Mouse (Mus musculus) ovary, postnatal 14 days (tissue): ENCODE measurements around the gene Mrps16.

Experiments used
- DNase-seq: peaks from one replicate; pipeline ENCODE4 v3.0.0; 2022; ENCODE audit warnings: low spot score

The Mrps16 gene

DNA sequence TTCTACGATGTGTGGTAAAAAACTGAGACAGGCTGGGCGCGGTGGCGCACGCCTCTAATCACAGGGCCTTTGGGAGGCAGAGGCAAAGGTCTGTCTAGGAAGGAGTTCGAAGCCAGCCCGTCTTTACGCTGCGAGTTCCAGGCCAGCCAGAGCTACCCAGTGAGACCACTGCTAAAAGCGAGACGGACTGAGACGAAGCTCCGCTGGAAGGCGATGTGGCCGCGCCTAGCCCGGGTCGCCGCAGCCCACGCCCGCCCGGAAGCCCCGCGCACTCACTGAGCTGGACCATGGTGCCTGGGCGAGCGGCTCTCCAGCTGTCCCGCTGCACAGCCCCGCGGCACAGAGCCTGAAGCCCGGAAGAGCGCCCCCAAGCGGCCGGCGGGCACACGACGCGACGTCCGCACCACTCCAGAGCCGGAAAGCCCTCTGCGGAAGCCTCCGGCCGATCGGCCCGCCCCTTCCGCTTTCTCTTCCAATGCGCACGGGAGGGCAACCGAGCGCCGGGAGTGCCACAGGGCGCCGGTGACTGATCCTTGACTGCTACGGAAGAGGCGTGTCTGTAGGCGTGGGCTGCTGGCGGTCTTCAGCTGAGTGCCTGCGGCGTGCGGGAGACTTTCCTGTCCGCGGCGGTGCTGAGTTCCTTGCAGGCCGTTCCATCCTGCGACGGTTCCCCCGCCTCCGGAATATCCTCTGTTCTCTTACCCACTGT is at the start of gene Mrps16:
TSS of gene Mrps16 (minus strand) at position 430 of the 709 bp plus-strand sequence.
- DNase-seq, result peak; percentile 82

DNA sequence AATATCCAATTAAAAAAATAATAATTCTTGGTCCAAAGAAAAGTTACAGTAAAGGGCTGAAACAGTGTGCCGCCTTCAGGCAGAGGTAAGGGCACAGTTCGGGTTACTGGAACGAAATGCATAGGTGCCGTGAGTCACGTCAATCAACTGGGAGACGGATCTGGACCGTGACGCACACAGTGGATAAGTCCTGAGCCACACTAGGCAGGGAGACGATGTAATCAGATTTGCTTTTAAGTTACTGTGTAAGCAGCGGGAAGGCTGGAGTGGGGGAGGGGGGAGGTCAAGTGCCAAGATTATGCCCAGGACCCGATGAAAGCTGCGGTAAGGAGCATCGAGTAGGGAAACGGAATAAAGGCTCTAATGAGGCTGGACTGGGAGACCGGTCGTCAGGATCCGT is 48.8 kb upstream of the Mrps16 start:
- no peak for DNase-seq

DNA sequence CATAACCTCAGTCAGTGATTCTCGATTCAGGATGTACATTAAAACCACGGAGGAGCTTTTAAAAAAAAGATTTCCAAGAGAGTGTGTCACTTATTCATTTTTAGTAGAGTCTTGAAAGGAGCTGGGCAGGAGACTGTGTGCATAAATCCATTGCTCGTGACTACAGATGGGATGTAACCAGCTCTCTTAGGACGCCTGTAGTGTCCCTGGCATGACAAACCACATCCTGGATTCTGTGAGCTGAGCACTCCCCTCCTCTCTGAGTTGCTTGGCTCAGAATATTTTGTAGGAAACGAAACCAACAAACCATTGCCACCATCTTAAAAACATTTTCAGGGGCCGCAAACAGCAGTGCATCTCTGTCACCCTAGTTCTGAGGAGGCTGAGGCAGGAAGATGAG is 43.5 kb upstream of the Mrps16 start:
- DNase-seq, result no peak

DNA sequence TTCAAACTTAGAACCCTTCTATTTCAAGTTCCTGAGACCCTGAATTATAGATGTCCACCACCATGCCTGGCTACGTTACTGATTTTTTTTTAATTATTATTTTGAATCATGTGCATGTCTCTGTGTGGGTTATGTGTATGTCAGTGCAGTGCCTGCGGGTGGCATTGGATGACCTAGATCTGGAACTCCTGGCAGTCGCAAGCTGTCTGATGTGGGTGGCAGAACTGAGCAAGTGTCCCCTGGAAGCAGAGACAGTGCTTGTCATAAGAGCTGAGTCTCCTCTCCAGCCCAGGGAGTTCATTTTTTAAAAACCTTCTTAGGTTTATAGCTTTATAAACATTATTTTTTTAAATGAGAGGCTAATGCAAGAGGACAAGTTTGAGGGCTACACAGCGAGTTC is 39.0 kb upstream of the Mrps16 start:
- no peak for DNase-seq

DNA sequence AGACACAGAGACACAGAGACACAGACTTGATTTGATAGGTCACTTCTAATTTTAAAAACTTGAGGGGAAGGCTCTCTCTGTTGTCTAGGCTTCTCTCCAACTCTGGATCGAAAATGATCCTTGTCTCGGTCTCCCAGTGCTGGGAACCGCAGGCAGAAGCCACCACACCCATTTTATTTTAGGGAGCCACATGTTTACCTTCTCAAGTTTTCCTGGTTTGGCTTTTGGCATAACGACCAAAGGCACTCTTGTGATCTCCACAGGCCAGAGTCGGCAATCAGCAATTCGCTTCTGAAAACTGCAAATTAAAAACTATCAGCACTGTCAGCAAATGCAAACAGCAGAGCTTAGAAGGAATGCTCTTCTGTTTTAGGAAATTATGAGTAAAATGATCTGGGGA is 38.3 kb upstream of the Mrps16 start:
- DNase-seq, result no peak

DNA sequence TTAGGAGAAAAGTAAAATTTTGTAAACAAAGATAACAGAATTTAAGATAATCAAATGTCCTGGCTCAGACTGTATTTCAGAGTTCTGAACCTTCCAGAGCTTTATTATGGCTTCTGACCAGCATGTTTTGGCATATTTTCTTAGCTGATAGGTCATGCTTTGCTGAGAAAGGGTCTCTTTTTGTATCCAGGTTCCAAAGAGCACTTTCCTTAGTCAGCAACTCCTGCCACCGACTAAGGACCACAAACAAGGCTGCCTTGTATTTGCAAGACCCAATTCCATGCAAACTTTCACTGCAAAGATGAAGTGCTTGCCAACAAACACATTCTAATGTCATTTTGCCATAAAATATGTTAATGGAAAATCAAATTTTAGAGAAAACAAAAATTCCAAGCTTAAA is 36.4 kb upstream of the Mrps16 start:
- no peak for DNase-seq

DNA sequence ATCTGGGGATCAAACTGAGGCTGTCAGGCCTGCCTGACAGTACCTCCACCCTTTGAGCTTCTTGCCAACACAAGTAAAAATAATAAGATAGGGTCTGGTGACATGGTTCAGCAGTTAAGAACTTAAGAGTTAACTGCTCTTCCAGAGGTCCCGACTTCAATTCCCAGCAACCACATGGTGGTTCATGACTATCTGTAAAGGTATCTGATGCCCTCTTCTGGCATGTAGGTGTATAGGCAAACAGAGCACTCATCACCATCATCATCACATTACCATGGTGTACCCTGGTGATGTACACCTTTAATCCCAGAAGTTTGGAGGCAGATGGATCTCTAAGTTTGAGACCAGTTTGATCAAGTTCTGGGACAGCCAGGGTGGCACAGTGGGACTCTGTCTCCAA is 35.2 kb upstream of the Mrps16 start:
- no peak for DNase-seq

DNA sequence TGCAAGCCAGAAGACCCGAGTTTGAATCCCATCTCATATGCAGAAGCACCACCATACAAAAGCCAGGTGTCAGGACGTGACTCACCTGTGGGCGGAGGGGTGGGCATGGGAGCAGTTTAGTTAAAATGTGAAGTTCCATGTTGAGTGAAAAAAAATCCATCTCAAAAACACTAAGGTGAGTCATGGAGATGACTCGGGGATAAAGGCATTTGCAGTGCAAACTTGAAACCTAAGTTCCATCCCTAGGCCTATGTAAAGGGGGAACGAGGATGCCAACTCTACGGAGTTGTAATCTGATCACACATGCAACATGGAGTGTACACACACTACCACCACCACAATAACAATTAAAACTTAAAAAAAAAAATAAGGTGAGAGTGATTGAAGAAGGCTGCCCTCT is 29.6 kb upstream of the Mrps16 start:
- DNase-seq, result no peak

DNA sequence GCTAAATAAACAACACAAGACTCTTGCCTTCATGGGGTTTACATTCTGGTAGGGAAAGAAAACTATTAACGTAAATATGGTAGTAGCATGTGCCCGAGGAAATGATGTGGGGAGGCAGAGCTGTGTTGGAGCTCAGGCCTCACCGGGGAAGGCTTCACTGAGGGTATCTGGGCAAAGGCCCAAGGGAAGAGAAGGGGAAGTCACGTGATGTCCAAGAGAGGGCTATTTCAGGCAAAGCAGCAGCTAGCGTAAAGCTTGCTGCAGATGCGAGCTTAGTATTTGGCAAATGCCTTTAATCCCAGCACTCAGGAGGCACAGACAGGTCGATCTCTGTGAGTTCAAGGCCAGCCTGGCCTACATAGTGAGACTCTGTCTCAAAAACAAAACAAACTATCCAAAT is 28.8 kb upstream of the Mrps16 start:
- DNase-seq, result no peak

DNA sequence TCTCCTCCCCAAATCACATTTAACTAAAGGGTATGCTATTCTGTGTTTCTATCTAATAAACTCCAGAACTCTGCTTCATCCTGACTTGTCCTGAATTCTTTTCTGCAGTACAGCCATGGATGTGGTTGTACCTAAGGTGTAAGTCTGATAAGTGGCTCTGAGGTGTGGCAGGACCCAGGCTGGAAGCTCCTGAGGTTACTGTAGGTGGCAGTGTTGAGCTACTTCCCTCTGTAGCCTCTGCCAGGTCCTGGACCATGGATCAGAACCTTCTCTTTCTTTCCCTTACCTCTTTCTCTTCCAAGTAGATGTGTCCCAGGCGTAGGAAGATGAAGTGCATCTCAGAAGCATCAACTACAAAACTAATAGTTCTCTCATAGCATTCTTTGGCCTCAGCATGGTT is 6.6 kb upstream of the Mrps16 start:
- no peak for DNase-seq

DNA sequence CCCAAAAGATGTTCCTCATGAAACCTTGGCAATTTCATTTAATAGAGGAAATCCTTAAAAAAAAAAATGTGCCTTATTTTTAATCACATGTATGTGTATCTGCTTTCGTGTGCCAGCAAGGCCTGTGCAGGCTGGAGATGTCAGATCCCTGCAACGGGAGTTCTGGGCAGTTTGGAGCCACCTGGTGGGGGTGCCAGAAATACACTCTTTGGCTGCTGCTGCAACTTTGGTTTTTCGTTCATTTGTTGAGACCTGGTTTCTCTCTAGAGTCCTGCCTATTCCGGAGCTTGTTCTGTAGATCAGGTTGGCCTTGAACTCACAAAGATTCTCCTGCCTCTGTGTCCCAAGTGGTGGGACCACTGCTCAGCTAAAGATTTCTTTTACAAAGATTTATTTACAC is 5.4 kb upstream of the Mrps16 start:
- DNase-seq, result no peak

DNA sequence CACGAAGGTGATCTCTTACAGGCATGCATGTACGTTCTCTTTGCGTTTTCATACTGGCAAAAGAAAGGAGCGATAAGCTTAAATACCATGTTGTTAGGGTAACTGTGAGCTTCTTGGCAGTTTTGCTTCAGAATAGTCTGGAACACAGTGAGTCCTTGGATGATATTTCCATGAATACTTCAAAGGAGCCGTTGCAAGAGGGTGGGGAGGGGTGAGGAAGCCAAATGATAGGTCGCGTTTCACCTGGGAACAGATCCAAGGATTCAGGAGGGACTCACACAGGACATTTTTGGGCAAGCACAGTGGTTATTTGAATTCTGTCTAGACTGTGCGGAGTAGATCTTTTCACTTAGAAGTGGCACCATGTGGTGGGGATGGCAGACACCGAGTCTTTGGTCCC is 3.8 kb upstream of the Mrps16 start:
- DNase-seq, result no peak

DNA sequence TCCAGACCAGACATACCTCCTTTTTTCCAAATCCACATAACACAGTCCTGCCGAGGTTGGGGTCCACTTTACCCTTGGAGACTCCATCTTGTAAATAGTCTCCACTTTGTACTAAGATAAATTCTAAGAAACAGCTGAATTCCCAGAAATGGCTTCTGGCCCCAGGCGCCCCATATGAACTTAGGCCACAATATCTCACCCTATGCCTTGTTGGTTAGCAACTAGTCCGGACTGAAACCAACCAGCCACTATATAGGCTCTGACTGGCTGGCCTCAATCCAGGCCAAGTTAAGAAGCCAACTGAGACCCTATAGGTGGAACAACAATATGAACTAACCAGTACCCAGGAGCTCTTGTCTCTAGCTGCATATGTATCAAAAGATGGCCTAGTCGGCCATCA is 1.1 kb downstream of the Mrps16 start:
- no peak for DNase-seq

DNA sequence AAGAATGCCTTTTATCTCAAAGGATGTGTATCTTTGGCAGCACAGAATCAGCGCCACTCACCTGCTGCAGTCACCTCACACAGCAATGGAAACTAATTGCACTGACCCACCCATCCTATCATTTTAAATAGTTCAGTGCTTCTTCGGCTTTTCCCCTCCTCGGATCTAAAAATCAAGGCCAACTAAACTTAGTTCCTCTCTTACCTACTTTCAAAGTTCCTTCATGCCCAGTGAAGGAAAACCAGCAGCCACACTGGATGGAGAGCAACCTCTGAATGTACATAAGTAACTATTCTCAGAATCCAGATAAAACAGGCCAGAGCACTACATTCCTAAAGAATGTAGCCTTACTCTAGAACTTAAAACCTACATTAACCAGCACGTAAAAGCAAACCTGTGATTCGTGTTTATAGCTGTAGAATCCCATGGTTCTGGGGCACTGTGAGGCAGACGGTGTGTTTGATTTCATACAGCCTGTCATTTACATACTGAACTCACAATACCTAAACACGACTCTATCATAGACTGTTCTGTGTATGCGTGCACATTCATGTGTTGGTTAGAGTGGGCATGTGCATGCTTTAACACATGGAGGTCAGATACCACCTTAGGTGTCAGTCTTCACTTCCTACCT is 3.9 kb downstream of the Mrps16 start:
- DNase-seq, result no peak

DNA sequence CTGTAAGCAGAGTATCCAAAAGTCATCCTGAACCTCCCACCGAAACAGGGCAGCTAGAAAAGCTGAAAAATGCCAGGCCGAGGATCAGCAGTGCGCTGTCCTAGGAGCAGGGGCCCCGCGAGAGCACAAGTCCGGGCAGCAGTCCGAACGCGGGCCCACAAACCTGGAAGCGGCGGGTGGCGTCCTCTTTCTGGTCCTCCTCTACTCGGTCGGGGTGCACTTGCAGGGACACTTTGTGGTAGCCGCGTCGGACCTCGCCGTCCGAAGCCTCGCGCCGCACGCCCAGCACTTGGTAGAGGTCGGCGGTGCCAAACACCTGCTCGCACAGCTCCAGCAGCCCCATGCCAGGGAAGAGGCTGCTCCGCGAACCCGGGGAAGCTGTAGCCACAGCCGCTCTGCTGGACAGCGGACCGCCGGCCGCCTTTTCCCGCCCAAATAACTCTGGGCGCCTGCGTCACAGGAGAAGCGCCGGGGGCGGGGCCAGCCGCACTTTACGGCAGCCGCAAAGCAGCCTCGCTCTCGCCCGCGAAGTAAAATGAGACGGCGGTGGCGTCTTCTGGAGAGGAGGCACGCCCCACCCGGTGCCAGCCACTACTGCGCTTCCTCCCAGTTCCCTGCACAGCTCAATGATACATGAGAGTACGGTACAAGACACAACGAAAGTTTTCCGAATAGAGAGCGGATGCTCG is 4.8 kb downstream of the Mrps16 start, which contains the start of gene Dnajc9:
TSS of gene Dnajc9 (minus strand) at position 470 of the 689 bp plus-strand sequence.
- DNase-seq, result peak; percentile 93

DNA sequence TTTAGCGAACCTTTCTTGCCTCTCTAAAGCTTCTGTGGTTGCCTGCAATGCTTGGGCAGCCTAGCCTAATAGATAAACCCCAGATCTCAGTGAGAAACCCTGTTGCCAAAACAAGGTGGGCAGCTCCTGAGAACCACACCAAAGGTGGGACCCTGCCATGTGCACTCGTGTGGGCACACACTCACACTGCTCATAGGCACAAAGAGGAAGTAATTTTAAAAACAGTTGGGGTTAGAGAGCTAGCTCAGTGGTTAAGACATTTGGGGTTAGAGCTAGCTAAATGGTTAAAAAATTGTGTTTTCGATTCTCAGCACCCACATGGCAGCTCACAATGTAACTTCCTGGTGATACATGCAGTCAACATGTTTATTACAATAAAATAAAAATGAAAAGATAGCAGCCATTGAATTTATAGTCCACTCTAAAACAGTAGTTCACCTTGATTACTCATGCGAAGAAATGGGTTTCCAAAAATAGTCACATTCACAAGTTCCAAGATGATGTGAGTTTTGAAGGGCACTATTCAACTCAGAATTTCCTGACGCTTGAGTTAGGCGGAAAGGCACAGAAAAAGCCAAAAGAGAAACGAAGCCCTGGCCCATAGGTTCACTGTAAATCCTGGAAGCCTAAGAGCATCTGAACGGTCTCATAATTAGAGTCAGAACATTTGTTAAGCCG is 13.5 kb downstream of the Mrps16 start:
- no peak for DNase-seq

DNA sequence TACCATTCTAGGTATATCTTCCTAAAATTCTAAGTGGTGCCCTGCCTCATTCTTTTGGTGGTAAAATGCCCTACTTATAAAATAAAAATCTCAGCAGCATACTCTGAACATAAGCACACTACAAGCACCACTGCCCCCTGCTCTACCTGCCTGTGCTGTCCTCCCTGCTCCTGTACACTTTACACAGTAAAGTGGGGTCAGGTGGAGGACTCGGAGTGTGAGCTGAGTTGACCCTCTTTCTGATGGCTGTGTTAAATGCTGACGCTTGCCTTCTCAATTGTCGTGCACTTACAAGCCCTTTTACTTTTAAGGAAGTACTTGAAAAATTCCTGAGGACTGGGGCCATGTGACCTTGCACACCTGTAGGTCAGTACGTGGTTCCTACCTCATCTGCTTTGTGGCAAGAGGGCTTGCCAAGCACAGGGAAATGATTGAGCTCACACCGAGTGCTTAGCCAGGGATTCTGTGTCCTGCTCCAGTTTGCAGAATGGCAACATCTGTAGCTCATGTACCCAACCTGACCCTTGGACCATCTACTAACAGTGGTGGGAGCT is 14.3 kb downstream of the Mrps16 start:
- DNase-seq, result no peak

DNA sequence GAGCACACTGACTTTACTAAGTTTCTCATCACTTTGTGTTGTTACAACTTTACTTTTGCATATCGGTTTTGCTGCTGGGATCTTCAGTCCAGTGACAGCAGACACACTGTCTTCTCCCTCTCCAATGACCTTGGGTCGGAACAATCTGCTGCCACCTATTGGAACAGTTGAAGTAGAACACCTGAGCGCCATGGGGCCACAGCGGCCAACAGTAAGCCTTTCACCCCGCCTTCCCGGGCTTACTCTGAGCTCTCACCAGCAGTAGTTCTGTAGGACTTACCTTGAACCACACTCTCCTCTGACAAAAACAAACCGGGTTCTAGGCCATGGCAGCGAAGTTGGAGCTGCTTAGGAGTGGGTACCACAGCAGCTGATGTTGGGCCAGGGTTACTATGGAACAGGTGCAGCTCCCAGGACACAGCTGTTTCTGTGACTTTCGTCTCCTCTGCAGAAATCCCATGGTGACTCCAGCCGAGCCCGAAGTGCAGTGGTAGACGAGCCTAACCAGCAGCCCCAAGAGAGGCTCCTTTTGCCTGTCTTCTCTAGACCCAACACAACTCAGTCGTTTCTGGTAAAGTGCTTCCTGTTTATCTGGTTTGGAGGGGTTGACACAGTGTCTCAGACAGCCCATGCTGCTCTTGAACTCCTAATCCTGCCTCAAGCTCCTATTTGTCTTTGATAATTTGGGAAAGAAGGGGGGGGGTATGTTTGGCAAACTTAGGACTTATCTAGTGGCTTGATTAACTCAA is 14.9 kb downstream of the Mrps16 start:
- peak; percentile 26 for DNase-seq

DNA sequence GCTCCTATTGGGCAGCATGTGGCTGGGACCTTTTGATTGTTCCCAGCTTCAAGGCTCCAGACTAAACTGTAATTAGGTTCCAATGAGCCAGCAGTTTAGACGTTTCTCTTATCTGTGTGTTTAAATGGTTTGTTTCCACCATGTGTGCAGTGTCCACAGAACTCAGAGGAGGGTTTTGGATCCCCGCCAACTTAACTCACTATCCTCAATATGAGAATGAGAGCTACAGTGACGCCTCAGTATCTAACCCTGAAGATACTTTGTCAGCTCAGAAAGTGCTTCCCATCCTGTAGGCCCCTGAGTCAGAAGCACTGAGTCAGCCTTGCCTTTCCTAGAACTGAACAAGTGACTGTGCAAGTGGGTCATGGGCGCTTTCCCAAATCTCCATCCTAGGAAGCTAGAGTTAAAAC is 16.3 kb downstream of the Mrps16 start:
- DNase-seq, result no peak

DNA sequence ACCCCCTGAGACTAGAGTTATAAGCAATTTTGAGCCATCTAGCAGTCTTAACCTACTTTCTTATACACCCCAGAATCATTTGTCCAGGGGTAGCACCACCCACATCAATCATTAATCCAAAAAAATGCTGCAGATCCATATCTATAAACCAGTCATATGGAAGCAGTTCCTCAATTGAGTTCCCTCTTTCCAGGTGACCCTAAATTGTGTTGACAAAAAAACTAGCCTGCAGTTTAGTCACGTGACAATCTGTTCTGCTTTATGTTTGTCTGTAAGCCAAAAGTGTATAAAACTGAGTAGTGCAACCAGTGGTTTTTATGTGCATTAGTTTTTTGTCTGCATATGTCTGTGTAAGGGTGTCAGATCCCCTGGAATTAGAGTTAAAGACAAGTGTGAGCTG is 21.6 kb downstream of the Mrps16 start:
- DNase-seq, result no peak

DNA sequence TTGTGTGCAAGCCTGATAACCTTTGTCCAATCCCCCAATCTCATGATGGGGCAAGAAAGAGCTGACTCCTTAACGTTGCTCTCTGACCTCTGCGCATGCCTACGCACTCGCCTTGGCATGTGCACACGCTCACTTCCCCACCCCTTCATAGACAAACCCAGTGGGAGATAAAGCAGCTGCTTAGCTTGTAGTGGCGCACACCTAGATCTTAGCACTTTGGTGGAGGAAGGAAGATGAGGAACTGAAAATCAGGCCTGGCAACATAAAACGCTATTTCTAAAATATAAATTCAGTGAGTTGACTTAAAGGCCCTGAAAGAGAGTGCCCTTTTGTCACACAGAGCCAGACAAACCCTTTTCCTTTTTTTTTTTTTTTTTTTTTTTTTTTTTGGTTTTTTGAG is 22.6 kb downstream of the Mrps16 start:
- no peak for DNase-seq

DNA sequence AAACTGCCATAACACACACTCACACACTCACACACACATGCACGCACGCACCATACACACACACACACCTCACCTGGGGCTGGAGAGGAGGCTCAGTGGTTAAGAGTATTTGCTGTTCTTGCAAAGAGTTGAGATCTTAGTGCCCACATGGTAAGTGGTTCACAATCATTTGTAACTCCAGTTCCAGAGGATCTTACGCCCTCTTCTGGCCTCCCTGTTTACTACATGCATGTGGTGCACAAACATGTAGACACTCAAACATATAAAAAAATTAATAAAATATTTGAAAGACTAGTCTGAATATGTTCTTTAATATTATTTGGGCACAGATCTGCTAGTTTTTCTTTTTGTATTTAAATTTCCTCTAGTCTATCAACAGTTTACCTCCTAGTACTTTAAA is 25.2 kb downstream of the Mrps16 start:
- DNase-seq, result no peak
